9 mouse cellular contexts compared by ENCODE assay signal in the genomic region with DNA sequence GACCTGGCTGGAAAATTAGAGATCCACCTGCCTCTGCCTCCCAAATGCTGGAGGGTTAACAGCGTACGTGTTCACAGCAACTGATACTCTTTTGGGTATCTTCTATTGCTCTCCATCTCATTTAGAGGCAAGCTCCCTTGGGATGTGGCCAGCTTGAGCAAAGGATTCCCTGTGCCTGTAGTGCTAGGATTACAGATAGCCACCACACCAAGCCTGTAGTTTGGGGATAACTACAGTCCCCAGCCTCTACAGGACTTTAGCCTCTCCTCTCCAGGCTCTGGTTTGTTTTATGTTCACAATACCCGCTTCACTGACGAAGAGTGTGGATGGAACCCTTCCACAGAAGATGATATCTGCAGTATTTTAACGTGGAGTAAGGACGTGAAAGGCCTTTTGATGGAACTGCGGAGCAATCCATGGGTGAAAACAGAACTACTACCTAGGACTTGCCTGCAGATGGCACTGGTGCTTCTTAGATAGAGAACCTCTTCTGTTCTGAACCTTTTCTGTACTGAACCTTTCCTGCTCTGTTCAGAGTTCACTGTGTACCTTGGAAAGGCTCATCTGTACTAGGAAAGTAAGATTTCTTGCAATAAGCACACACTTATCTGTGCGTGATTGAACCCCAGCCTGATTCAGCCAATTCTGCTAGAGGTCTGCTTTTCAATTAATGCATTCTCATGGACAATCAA.
A peak's percentile ranks its signal among the peaks of the same experiment; 100 is the strongest.
DNase-seq lines count a peak whose midpoint lies in the region; ATAC-seq lines count a peak whose summit lies in the region.
"Had no signal": no experiment of that assay in that cellular context is flagged by ENCODE, and none has a peak within 500 bp of the region (broad histone marks: within the 10 kb centered on the region; RNA-seq: fewer than 3 reads in every experiment).

No protein-coding gene starts in this region.

- peak; percentile 99 for ATAC-seq in frontal cortex, adult (ENCODE audit: low TSS enrichment)
- peak; percentile 83; the same call in 1 of the 2 replicates for ATAC-seq in midbrain, embryonic 14.5 days (ENCODE audit: low FRiP score, low TSS enrichment)

- peak; percentile 24 to 59 for DNase-seq in heart, postnatal 10 days
- no peak for DNase-seq in heart, adult 9 months (ENCODE audit: low spot score in 2 of 2)
- peak; percentile 19 to 22 for DNase-seq in cerebellum, adult 18-20 months
- peak; percentile 52 for DNase-seq in kidney, postnatal 4 days
- DNase-seq in midbrain, embryonic 14.5 days = peak; percentile 88
- no peak for DNase-seq in thymus, postnatal 4 days
- no peak for DNase-seq in T-cell, adult 2 months (ENCODE audit: low spot score)
- DNase-seq: liver, embryonic 13.5 days had no signal

- 49% methylated on average over 8 of the region's 8 CpGs for WGBS in midbrain, embryonic 14.5 days

- intact Hi-C loops in heart, postnatal 10 days (cut with DNase I) = loop anchor here (5.0 kb wide), 1 partner anchor 1450 kb away; no protein-coding TSS in a partner anchor

- no peak overlapping the region for H3K4me2 ChIP-seq in midbrain, embryonic 14.5 days (ENCODE audit: low read length)
- H3K4me2 ChIP-seq: liver, embryonic 13.5 days had no signal

- no peaks in the 10 kb centered on the region for H3K4me1 ChIP-seq in midbrain, embryonic 14.5 days (ENCODE audit: control insufficient read depth, insufficient read depth, low read length)
- H3K4me1 ChIP-seq: liver, embryonic 13.5 days had no signal

- H3K9ac ChIP-seq in midbrain, embryonic 14.5 days (replicated peaks; ENCODE audit: low read length) = no peak overlapping the region
- H3K9ac ChIP-seq: liver, embryonic 13.5 days had no signal

- no peaks in the 10 kb centered on the region for H3K27me3 ChIP-seq in midbrain, embryonic 14.5 days (ENCODE audit: control insufficient read depth, insufficient read depth, low read length)
- H3K27me3 ChIP-seq: liver, embryonic 13.5 days had no signal

- H3K4me3 ChIP-seq in midbrain, embryonic 14.5 days (replicated peaks; ENCODE audit: low read depth, low read length) = no peak overlapping the region
- H3K4me3 ChIP-seq: liver, embryonic 13.5 days had no signal

- H3K36me3 ChIP-seq in midbrain, embryonic 14.5 days (ENCODE audit: control insufficient read depth, insufficient read depth, low read length) = no peaks in the 10 kb centered on the region
- H3K36me3 ChIP-seq: liver, embryonic 13.5 days had no signal

- H3K27ac ChIP-seq in midbrain, embryonic 14.5 days (replicated peaks; ENCODE audit: low read depth, low read length) = no peak overlapping the region
- H3K27ac ChIP-seq: liver, embryonic 13.5 days had no signal

- no peaks in the 10 kb centered on the region for H3K9me3 ChIP-seq in midbrain, embryonic 14.5 days (ENCODE audit: control insufficient read depth, low read length)
- H3K9me3 ChIP-seq: liver, embryonic 13.5 days had no signal

Comparison
In these comparisons a context has a peak if more than half of its experiments do, and no peak if none do; other contexts are left out.
1. DNase-seq: peak in heart, postnatal 10 days (2 of 2), cerebellum, adult 18-20 months (2 of 2), kidney, postnatal 4 days (2 of 2) and midbrain, embryonic 14.5 days (single experiment); none in heart, adult 9 months (0 of 2), thymus, postnatal 4 days (single experiment) and T-cell, adult 2 months (single experiment).